In the genomic region with DNA sequence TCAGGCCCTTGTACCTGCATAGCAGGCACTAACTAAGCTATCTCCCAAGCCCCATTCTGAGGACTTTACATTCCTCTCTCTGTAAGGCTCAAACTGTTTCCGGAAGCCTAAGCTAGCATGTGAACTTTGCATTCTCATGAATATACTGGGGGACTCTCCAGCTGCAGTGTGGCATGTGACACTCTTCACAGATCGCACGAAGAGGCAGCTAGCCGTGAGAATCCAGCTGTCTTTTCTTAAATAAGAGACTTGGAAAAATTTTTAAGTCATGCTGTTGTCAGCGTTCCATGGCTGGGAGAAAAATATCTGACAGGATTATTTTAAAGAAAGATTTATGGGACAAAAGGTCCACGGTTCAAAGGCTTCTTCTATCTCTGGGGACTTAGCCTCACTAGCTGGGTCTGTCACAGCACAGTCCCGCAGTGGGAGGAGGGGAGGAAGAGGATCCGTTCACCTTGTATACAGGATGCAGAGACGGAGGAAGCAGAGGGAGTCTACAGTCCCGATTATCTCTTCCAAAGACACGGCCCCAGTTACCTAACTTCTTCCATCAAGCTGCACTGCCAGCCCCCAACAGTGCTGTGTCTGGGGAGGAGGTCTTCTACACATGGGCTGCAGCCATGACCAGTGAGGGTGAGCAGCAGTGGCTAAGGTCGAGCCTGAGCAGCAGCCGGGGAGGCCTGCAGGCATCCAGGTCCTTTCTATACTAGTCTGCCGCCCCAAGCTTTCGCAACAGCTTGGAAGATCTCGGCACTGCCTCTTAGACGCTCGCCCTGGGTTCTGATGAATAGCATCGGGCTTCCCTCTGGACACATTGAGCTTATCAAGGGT, we compare ENCODE assay signal across 9 mouse cellular contexts. TPM values are rescaled to one million over a fixed set of nuclear protein-coding genes. Genes with fewer than 3 reads are reported as not detected.
DNase-seq lines count a peak whose midpoint lies in the region; ATAC-seq and TF ChIP-seq lines count a peak whose summit lies in the region.
"Had no signal": no experiment of that assay in that cellular context is flagged by ENCODE, and none has a peak within 500 bp of the region (broad histone marks: within the 10 kb centered on the region; RNA-seq: fewer than 3 reads in every experiment).

No protein-coding gene starts in this region.

- no peaks in the 10 kb centered on the region for H3K27me3 ChIP-seq in midbrain, embryonic 13.5 days
- H3K27me3 ChIP-seq in cerebellum, adult 2 months (ENCODE audit: control insufficient read depth, insufficient read depth, low read length), result no peaks in the 10 kb centered on the region

- WGBS in midbrain, embryonic 13.5 days, result 48% methylated on average over 19 of the region's 19 CpGs
- 57% methylated on average over 19 of the region's 19 CpGs for WGBS in cerebellum, adult 2 months

- no peak overlapping the region for H3K4me3 ChIP-seq in cortical plate, adult 2 months (ENCODE audit: insufficient read depth, low read length)
- H3K4me3 ChIP-seq in midbrain, embryonic 13.5 days (replicated peaks), result no peak overlapping the region
- no peak overlapping the region for H3K4me3 ChIP-seq in layer of hippocampus, adult 2 months
- no peak overlapping the region for H3K4me3 ChIP-seq in cerebellum, adult 2 months (replicated peaks; ENCODE audit: insufficient read depth, low read depth, low read length)

- H3K4me2 ChIP-seq in midbrain, embryonic 13.5 days (replicated peaks), result no peak overlapping the region

- TF ChIP-seq CTCF in cortical plate, adult 2 months (IDR thresholded peaks at IDR 0.05; ENCODE audit: extremely low read depth, insufficient read depth, low read length), result no peak
- TF ChIP-seq CTCF in layer of hippocampus, adult 2 months (conservative IDR thresholded peaks at IDR 0.05), result no peak
- no peak for TF ChIP-seq CTCF in cerebellum, adult 2 months (IDR thresholded peaks at IDR 0.05; ENCODE audit: borderline replicate concordance, insufficient read depth, low read depth, low read length)

- ATAC-seq in frontal cortex, adult (ENCODE audit: low TSS enrichment), result peak; percentile 44; the same call in 1 of the 2 replicates
- no peak for ATAC-seq in midbrain, embryonic 13.5 days

- H3K9ac ChIP-seq in midbrain, embryonic 13.5 days (replicated peaks), result peak overlapping the region; percentile 20; the same call in 1 of the 2 replicates

- H3K9me3 ChIP-seq in midbrain, embryonic 13.5 days, result no peaks in the 10 kb centered on the region

- no peaks in the 10 kb centered on the region for H3K4me1 ChIP-seq in cortical plate, adult 2 months (ENCODE audit: control insufficient read depth, insufficient read depth, low read length)
- H3K4me1 ChIP-seq in midbrain, embryonic 13.5 days (replicated peaks), result peaks cover 24% of the 10 kb centered on the region
- H3K4me1 ChIP-seq in cerebellum, adult 2 months (ENCODE audit: control insufficient read depth, insufficient read depth, low read length), result no peaks in the 10 kb centered on the region

- H3K36me3 ChIP-seq in midbrain, embryonic 13.5 days, result peaks cover 3% of the 10 kb centered on the region; the same call in 1 of the 2 replicates

- no peak for TF ChIP-seq POLR2A in cortical plate, adult 2 months (IDR thresholded peaks at IDR 0.05; ENCODE audit: extremely low read depth, insufficient read depth, low read length)
- no peak for TF ChIP-seq POLR2A in cerebellum, adult 2 months (IDR thresholded peaks at IDR 0.05; ENCODE audit: borderline replicate concordance, insufficient read depth, low read length)

- DNase-seq in frontal cortex, adult 2 months (ENCODE audit: extremely low spot score in 1 of 2, low spot score in 1 of 2), result no peak
- DNase-seq in kidney, adult 9 months, result peak; percentile 47
- DNase-seq in right cerebral cortex, postnatal 25 days, result no peak
- DNase-seq in layer of hippocampus, adult 2 months (ENCODE audit: low spot score in 2 of 2), result no peak
- DNase-seq in cerebellum, adult 2 months, result no peak
- DNase-seq: adrenal gland, adult 8-10 months had no signal

- peak overlapping the region; percentile 29; the same call in 1 of the 2 replicates for H3K27ac ChIP-seq in cortical plate, adult 2 months (ENCODE audit: insufficient read depth, low read length)
- no peak overlapping the region for H3K27ac ChIP-seq in midbrain, embryonic 13.5 days
- no peak overlapping the region for H3K27ac ChIP-seq in layer of hippocampus, adult 2 months
- no peak overlapping the region for H3K27ac ChIP-seq in cerebellum, adult 2 months (ENCODE audit: insufficient read depth, low read length)

RNA-seq across cellular contexts. Expression of a gene that starts 51.7 kb away (rescaled TPM):
- polyA plus RNA-seq in frontal cortex, adult 2 months (2012; rRNA removed), result 24.0 and 24.8 TPM in 2 replicates
- polyA plus RNA-seq in cortical plate, adult 2 months (2012; rRNA removed), result 15.4 and 16.6 TPM in 2 replicates
- polyA plus RNA-seq in midbrain, embryonic 13.5 days (2015; fragmentation: Nextera tagmentation; extraction: Ambion mirVana), result 16.1 and 16.5 TPM in 2 replicates
- 10 to 100 TPM; 37.0 to 44.7 TPM for total RNA-seq in layer of hippocampus, adult 2 months (2021)
- 21.8 and 23.1 TPM in 2 replicates for polyA plus RNA-seq in cerebellum, adult 2 months (2012; rRNA removed)
